Mouse (Mus musculus): ENCODE measurements around the gene Gm14409. TPM values are rescaled to one million over a fixed set of nuclear protein-coding genes. Genes with fewer than 3 reads are reported as not detected.
"Not testable (repeated sequence)": the region's sequence is repeated elsewhere in the genome, so short reads cannot be mapped to it uniquely, and the experiment has no call there.

The Gm14409 gene
- polyA plus RNA-seq (2012; rRNA removed): 0.20 TPM in 1 of 2 replicates, not detected in the other

GRCm38 (mm10) chr2:177266936-177267335, at the start of gene Gm14409:
Gene Gm14409 (minus strand): TSS chr2:177267036.
- WGBS: no CpG with 5 or more reads among the region's 2 CpGs

GRCm38 (mm10) chr2:177309627-177310026, 42.8 kb upstream of the Gm14409 start:
- H3K4me3 ChIP-seq (replicated peaks; ENCODE audit: insufficient read depth, low read depth, low read length); H3K27ac ChIP-seq (ENCODE audit: insufficient read depth, low read length); H3K27me3 ChIP-seq (ENCODE audit: control insufficient read depth, insufficient read depth, low read length); H3K4me1 ChIP-seq (ENCODE audit: control insufficient read depth, insufficient read depth, low read length); DNase-seq: not testable (repeated sequence)
- 82% methylated on average over 4 of the region's 4 CpGs for WGBS

More at GRCm38 (mm10) chr2:177266936-177267335, at the start of gene Gm14409:
- not testable (repeated sequence) for H3K4me1 ChIP-seq (ENCODE audit: control insufficient read depth, insufficient read depth, low read length); H3K27me3 ChIP-seq (ENCODE audit: control insufficient read depth, insufficient read depth, low read length); H3K27ac ChIP-seq (ENCODE audit: insufficient read depth, low read length); H3K4me3 ChIP-seq (replicated peaks; ENCODE audit: insufficient read depth, low read depth, low read length); DNase-seq

GRCm38 (mm10) chr2:177304980-177305379, 38.1 kb upstream of the Gm14409 start:
- not testable (repeated sequence) for H3K4me1 ChIP-seq (ENCODE audit: control insufficient read depth, insufficient read depth, low read length); DNase-seq; H3K4me3 ChIP-seq (replicated peaks; ENCODE audit: insufficient read depth, low read depth, low read length); H3K27ac ChIP-seq (ENCODE audit: insufficient read depth, low read length); H3K27me3 ChIP-seq (ENCODE audit: control insufficient read depth, insufficient read depth, low read length)
- WGBS: no CpG with 5 or more reads among the region's 2 CpGs

DNA sequence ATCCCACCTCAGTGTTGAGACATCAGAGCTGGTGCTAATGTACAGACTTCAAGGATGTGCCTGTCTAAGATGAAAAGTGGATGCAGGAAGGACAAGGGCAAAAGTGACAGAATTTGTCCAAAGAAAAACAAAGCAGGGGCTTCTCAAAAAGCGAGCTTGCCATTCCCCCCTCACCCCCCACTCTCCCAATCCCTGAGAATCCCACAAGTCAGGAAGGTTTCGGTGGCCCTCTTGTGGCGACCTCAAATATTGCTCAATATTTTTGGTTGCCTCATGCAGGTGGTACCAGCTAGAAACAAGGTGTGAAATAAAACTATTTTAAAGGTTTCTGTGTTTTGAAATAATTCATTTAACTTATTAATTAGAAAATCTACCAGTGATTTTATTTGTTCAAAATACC, 16.9 kb upstream of the Gm14409 start:
- H3K27me3 ChIP-seq (ENCODE audit: control insufficient read depth, insufficient read depth, low read length): not testable (repeated sequence)

DNA sequence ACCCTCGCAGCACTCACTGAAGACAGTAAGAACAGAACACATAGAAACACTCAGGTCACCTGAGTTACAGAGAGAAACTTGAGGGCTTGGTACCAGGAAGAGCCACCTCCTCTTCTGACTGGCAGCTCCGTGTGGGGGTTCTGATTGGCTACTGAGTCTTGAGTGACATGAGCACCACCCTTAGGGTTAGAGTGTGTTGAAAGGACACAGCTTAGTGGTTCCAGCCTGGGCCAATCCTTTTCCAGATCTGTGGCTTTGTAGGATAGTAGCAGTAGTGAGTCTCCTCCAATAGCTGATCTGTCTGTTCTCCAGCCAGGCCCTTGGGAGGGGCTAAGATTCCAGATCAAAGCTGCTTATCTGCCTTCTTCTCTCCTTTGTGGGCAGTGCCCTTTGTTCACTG, 10.9 kb upstream of the Gm14409 start:
- H3K27ac ChIP-seq (ENCODE audit: insufficient read depth, low read length); H3K27me3 ChIP-seq (ENCODE audit: control insufficient read depth, insufficient read depth, low read length); H3K4me3 ChIP-seq (replicated peaks; ENCODE audit: insufficient read depth, low read depth, low read length); DNase-seq; H3K4me1 ChIP-seq (ENCODE audit: control insufficient read depth, insufficient read depth, low read length): not testable (repeated sequence)
- WGBS: 80% methylated on average over 2 of the region's 2 CpGs

More for the DNA sequence above, 16.9 kb upstream of the Gm14409 start:
- H3K4me1 ChIP-seq (ENCODE audit: control insufficient read depth, insufficient read depth, low read length); H3K4me3 ChIP-seq (replicated peaks; ENCODE audit: insufficient read depth, low read depth, low read length); H3K27ac ChIP-seq (ENCODE audit: insufficient read depth, low read length); DNase-seq: not testable (repeated sequence)
- 17% methylated on average over 3 of the region's 3 CpGs for WGBS

- not testable (repeated sequence) for H3K4me1 ChIP-seq (ENCODE audit: control insufficient read depth, insufficient read depth, low read length); H3K4me3 ChIP-seq (replicated peaks; ENCODE audit: insufficient read depth, low read depth, low read length); H3K27ac ChIP-seq (ENCODE audit: insufficient read depth, low read length); DNase-seq; H3K27me3 ChIP-seq (ENCODE audit: control insufficient read depth, insufficient read depth, low read length)
- 78% methylated on average over 2 of the region's 2 CpGs for WGBS
Measured at GRCm38 (mm10) chr2:177272237-177272636, 5.4 kb upstream of the Gm14409 start.

DNA sequence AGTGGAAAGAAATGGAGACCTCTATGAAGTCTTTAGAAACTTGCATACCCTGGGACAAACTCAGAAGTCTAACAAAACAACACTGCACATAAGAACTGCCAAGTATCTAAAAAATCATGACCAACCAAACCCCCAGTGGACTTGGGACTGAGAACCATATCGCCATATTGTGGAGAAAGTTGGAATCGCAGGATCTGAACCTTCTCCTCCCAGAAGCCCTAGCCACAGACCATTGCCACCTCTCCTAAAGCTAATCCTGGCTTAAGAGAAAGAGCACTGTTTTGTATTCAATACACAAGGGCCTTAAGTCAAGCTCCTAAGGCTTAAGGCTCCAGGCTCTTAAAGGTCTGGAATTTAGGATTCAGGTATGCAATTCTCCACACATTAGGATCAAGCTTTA, 19.4 kb downstream of the Gm14409 start:
- H3K4me3 ChIP-seq (replicated peaks; ENCODE audit: insufficient read depth, low read depth, low read length); H3K27me3 ChIP-seq (ENCODE audit: control insufficient read depth, insufficient read depth, low read length); H3K27ac ChIP-seq (ENCODE audit: insufficient read depth, low read length); DNase-seq; H3K4me1 ChIP-seq (ENCODE audit: control insufficient read depth, insufficient read depth, low read length): not testable (repeated sequence)
- 92% methylated on average over 2 of the region's 2 CpGs for WGBS

DNA sequence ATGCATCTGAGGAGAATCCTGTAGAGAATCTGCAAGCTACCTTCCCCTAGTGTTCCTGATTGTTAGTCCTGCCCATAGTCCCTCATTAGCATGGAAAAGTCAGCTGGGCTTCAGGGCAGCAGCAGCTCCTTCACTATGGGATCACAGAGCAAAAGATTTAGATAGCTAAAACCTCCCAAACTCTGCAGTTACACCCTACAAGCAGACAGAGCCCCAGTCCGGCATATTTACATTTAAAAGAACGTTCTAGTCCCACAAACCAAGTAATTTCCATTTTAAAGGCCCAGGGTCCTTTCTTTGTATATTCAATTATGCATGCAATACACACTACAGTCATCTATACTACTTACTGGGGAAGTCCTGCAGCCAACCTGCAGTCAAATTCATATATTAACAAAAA, 36.4 kb downstream of the Gm14409 start:
- 29% methylated on average over 2 of the region's 2 CpGs for WGBS
- H3K4me1 ChIP-seq (ENCODE audit: control insufficient read depth, insufficient read depth, low read length); H3K27ac ChIP-seq (ENCODE audit: insufficient read depth, low read length); DNase-seq; H3K4me3 ChIP-seq (replicated peaks; ENCODE audit: insufficient read depth, low read depth, low read length); H3K27me3 ChIP-seq (ENCODE audit: control insufficient read depth, insufficient read depth, low read length): not testable (repeated sequence)

Other genes with a start within 250 kb of the Gm14409 start
- gene Gm14401, start 192.7 kb downstream of the Gm14409 start, polyA plus RNA-seq (2012; rRNA removed): not detected in 2 replicates
- 58.4 and 60.6 TPM in 2 replicates for gene Gm14410, start 60.6 kb downstream of the Gm14409 start, polyA plus RNA-seq (2012; rRNA removed)
- 2.2 and 2.5 TPM in 2 replicates for gene Gm14412, start 57.3 kb upstream of the Gm14409 start, polyA plus RNA-seq (2012; rRNA removed)
- 13.3 and 13.8 TPM in 2 replicates for gene Gm14418, start 131.3 kb upstream of the Gm14409 start, polyA plus RNA-seq (2012; rRNA removed)
- 24.7 and 29.0 TPM in 2 replicates for gene Zfp970, start 197.7 kb upstream of the Gm14409 start, polyA plus RNA-seq (2012; rRNA removed)
- gene Gm14403, start 231.2 kb upstream of the Gm14409 start, polyA plus RNA-seq (2012; rRNA removed): 11.4 and 14.3 TPM in 2 replicates